Comparison of ENCODE assay signal across 10 mouse cellular contexts in genomic region chr4:154910606-154911522, GRCm38 (mm10). TPM values are rescaled to one million over a fixed set of nuclear protein-coding genes. Genes with fewer than 3 reads are reported as not detected.
A peak's percentile ranks its signal among the peaks of the same experiment; 100 is the strongest.
DNase-seq lines count a peak whose midpoint lies in the region; ATAC-seq and TF ChIP-seq lines count a peak whose summit lies in the region.
"Had no signal": no experiment of that assay in that cellular context is flagged by ENCODE, and none has a peak within 500 bp of the region (broad histone marks: within the 10 kb centered on the region; RNA-seq: fewer than 3 reads in every experiment).

No protein-coding gene starts in this region.

- no peak overlapping the region for H3K27ac ChIP-seq in midbrain, embryonic 11.5 days (ENCODE audit: low read depth, low read length)
- H3K27ac ChIP-seq in midbrain, embryonic 13.5 days, result no peak overlapping the region
- peak overlapping the region; percentile 27; the same call in 1 of the 2 replicates for H3K27ac ChIP-seq in limb, embryonic 15.5 days
- peak overlapping the region; percentile 87 for H3K27ac ChIP-seq in small intestine, adult 2 months (ENCODE audit: insufficient read depth, low read depth, low read length)

- no peaks in the 10 kb centered on the region for H3K36me3 ChIP-seq in midbrain, embryonic 11.5 days (ENCODE audit: control insufficient read depth, insufficient read depth, low read length)
- H3K36me3 ChIP-seq in midbrain, embryonic 13.5 days, result no peaks in the 10 kb centered on the region
- no peaks in the 10 kb centered on the region for H3K36me3 ChIP-seq in limb, embryonic 15.5 days
- H3K36me3 ChIP-seq in small intestine, adult 2 months (ENCODE audit: control insufficient read depth, insufficient read depth, low read length), result no peaks in the 10 kb centered on the region

- H3K4me1 ChIP-seq in midbrain, embryonic 11.5 days (ENCODE audit: control insufficient read depth, insufficient read depth, low read length), result peaks cover 12% of the 10 kb centered on the region
- peaks cover 13% of the 10 kb centered on the region for H3K4me1 ChIP-seq in midbrain, embryonic 13.5 days (replicated peaks)
- peaks cover 10% of the 10 kb centered on the region for H3K4me1 ChIP-seq in limb, embryonic 15.5 days
- H3K4me1 ChIP-seq in small intestine, adult 2 months (ENCODE audit: control insufficient read depth, insufficient read depth, insufficient read length, low read length), result peaks cover 51% of the 10 kb centered on the region

- H3K4me3 ChIP-seq in midbrain, embryonic 11.5 days (ENCODE audit: low read depth, low read length), result no peak overlapping the region
- H3K4me3 ChIP-seq in midbrain, embryonic 13.5 days (replicated peaks), result no peak overlapping the region
- H3K4me3 ChIP-seq in limb, embryonic 15.5 days, result no peak overlapping the region
- no peak overlapping the region for H3K4me3 ChIP-seq in small intestine, adult 2 months (ENCODE audit: low read depth, low read length)
- H3K4me3 ChIP-seq: myocyte had no signal

- H3K27me3 ChIP-seq in midbrain, embryonic 11.5 days (ENCODE audit: control insufficient read depth, insufficient read depth, low read length), result no peaks in the 10 kb centered on the region
- no peaks in the 10 kb centered on the region for H3K27me3 ChIP-seq in midbrain, embryonic 13.5 days
- no peaks in the 10 kb centered on the region for H3K27me3 ChIP-seq in limb, embryonic 15.5 days
- H3K27me3 ChIP-seq in small intestine, adult 2 months (ENCODE audit: control insufficient read depth, insufficient read depth, low read length), result no peaks in the 10 kb centered on the region

- TF ChIP-seq POLR2A in small intestine, adult 2 months (IDR thresholded peaks at IDR 0.05; ENCODE audit: low read depth, low read length), result no peak

- no peaks in the 10 kb centered on the region for H3K9me3 ChIP-seq in midbrain, embryonic 11.5 days (ENCODE audit: control insufficient read depth, low read length)
- no peaks in the 10 kb centered on the region for H3K9me3 ChIP-seq in midbrain, embryonic 13.5 days
- no peaks in the 10 kb centered on the region for H3K9me3 ChIP-seq in limb, embryonic 15.5 days

- 12% methylated on average over 15 of the region's 15 CpGs for whole genome bisulfite sequencing in midbrain, embryonic 11.5 days
- 12% methylated on average over 15 of the region's 15 CpGs for WGBS in midbrain, embryonic 13.5 days
- WGBS in limb, embryonic 15.5 days, result 33% methylated on average over 15 of the region's 15 CpGs
- 22% methylated on average over 15 of the region's 15 CpGs for WGBS in small intestine, adult 2 months

- no peak for ATAC-seq in midbrain, embryonic 11.5 days (ENCODE audit: low FRiP score)
- ATAC-seq in midbrain, embryonic 13.5 days, result no peak
- peak; percentile 27; the same call in 1 of the 2 replicates for ATAC-seq in limb, embryonic 15.5 days (ENCODE audit: insufficient number of reproducible peaks, low FRiP score, low TSS enrichment, low read depth)

- no peak for TF ChIP-seq CTCF in small intestine, adult 2 months (IDR thresholded peaks at IDR 0.05; ENCODE audit: extremely low read depth, insufficient read length, insufficient replicate concordance, low read depth, low read length)

- peak; percentile 42 for DNase-seq in embryo, embryonic 10.5 days (ENCODE audit: low spot score)
- no peak for DNase-seq in embryo, embryonic 9.5 days (ENCODE audit: extremely low spot score)
- DNase-seq in midbrain, embryonic 11.5 days (ENCODE audit: low spot score, missing footprints), result no peak
- no peak for DNase-seq in neural tube, embryonic 10.5 days (ENCODE audit: extremely low spot score, low spot score)
- DNase-seq in frontal cortex, postnatal 10 days (ENCODE audit: low spot score in 2 of 2), result no peak
- DNase-seq: cerebellum, adult 9-11 months had no signal

- peak overlapping the region; percentile 11; the same call in 1 of the 2 replicates for H3K4me2 ChIP-seq in midbrain, embryonic 11.5 days
- H3K4me2 ChIP-seq in midbrain, embryonic 13.5 days (replicated peaks), result no peak overlapping the region; the same call in 1 of the 2 replicates
- no peak overlapping the region for H3K4me2 ChIP-seq in limb, embryonic 15.5 days

- peak overlapping the region; percentile 1; the same call in 1 of the 2 replicates for H3K9ac ChIP-seq in midbrain, embryonic 11.5 days (ENCODE audit: low read length)
- H3K9ac ChIP-seq in midbrain, embryonic 13.5 days (replicated peaks), result no peak overlapping the region
- H3K9ac ChIP-seq in limb, embryonic 15.5 days, result no peak overlapping the region

RNA-seq across cellular contexts. Expression of gene Fam213b, which starts 11.9 kb away (rescaled TPM):
- 39.6 and 41.8 TPM in 2 replicates for polyA plus RNA-seq in midbrain, embryonic 11.5 days (2014; fragmentation: Nextera tagmentation; extraction: Ambion mirVana)
- 43.4 and 46.9 TPM in 2 replicates for polyA plus RNA-seq in midbrain, embryonic 13.5 days (2015; fragmentation: Nextera tagmentation; extraction: Ambion mirVana)
- polyA plus RNA-seq in limb, embryonic 15.5 days (2015; fragmentation: Nextera tagmentation; extraction: Ambion mirVana), result 57.3 and 65.5 TPM in 2 replicates
- polyA plus RNA-seq in small intestine, adult 2 months (2012; rRNA removed), result 78.7 and 197 TPM in 2 replicates

RNA-seq across cellular contexts. Expression of gene Tnfrsf14, which starts 17.5 kb away (rescaled TPM):
- 0.93 and 1.2 TPM in 2 replicates for polyA plus RNA-seq in midbrain, embryonic 11.5 days (2014; fragmentation: Nextera tagmentation; extraction: Ambion mirVana)
- 0.40 TPM in 2 replicates for polyA plus RNA-seq in midbrain, embryonic 13.5 days (2015; fragmentation: Nextera tagmentation; extraction: Ambion mirVana)
- 0.86 and 1.1 TPM in 2 replicates for polyA plus RNA-seq in limb, embryonic 15.5 days (2015; fragmentation: Nextera tagmentation; extraction: Ambion mirVana)
- 66.3 and 177 TPM in 2 replicates for polyA plus RNA-seq in small intestine, adult 2 months (2012; rRNA removed)

RNA-seq across cellular contexts. Expression of gene Mmel1, which starts 41.5 kb away (rescaled TPM):
- 0.29 and 0.56 TPM in 2 replicates for polyA plus RNA-seq in midbrain, embryonic 11.5 days (2014; fragmentation: Nextera tagmentation; extraction: Ambion mirVana)
- polyA plus RNA-seq in midbrain, embryonic 13.5 days (2015; fragmentation: Nextera tagmentation; extraction: Ambion mirVana), result 0.32 and 0.35 TPM in 2 replicates
- polyA plus RNA-seq in limb, embryonic 15.5 days (2015; fragmentation: Nextera tagmentation; extraction: Ambion mirVana), result 0.20 and 0.23 TPM in 2 replicates
- polyA plus RNA-seq in small intestine, adult 2 months (2012; rRNA removed), result 0.06 and 0.10 TPM in 2 replicates

RNA-seq across cellular contexts. Expression of gene Hes5, which starts 49.9 kb away (rescaled TPM):
- 456 and 535 TPM in 2 replicates for polyA plus RNA-seq in midbrain, embryonic 11.5 days (2014; fragmentation: Nextera tagmentation; extraction: Ambion mirVana)
- polyA plus RNA-seq in midbrain, embryonic 13.5 days (2015; fragmentation: Nextera tagmentation; extraction: Ambion mirVana), result 291 and 346 TPM in 2 replicates
- 1.1 and 1.3 TPM in 2 replicates for polyA plus RNA-seq in limb, embryonic 15.5 days (2015; fragmentation: Nextera tagmentation; extraction: Ambion mirVana)
- polyA plus RNA-seq in small intestine, adult 2 months (2012; rRNA removed), result 0.17 and 0.47 TPM in 2 replicates
- polyA plus RNA-seq: myocyte had no signal

RNA-seq across cellular contexts. Expression of gene Pank4, which starts 53.1 kb away (rescaled TPM):
- polyA plus RNA-seq in midbrain, embryonic 11.5 days (2014; fragmentation: Nextera tagmentation; extraction: Ambion mirVana), result 37.0 and 40.4 TPM in 2 replicates
- polyA plus RNA-seq in midbrain, embryonic 13.5 days (2015; fragmentation: Nextera tagmentation; extraction: Ambion mirVana), result 42.0 and 43.3 TPM in 2 replicates
- polyA plus RNA-seq in limb, embryonic 15.5 days (2015; fragmentation: Nextera tagmentation; extraction: Ambion mirVana), result 35.4 and 38.6 TPM in 2 replicates
- polyA plus RNA-seq in small intestine, adult 2 months (2012; rRNA removed), result 28.1 and 36.1 TPM in 2 replicates

Comparison
In these comparisons a context has a peak if more than half of its experiments do, and no peak if none do; other contexts are left out.
1. H3K27ac ChIP-seq: peak in limb, embryonic 15.5 days (single experiment) and small intestine, adult 2 months (single experiment); none in midbrain, embryonic 11.5 days (single experiment) and midbrain, embryonic 13.5 days (single experiment).
2. RNA of gene Tnfrsf14, which starts 17.5 kb away (polyA plus RNA-seq): 66.3 to 177 TPM in small intestine, adult 2 months; 0.86 to 1.1 TPM in limb, embryonic 15.5 days, 0.93 to 1.2 TPM in midbrain, embryonic 11.5 days and 0.40 TPM in midbrain, embryonic 13.5 days; every median in the first group is over 10 times any median in the second.